Mouse (Mus musculus) cortical plate, adult 2 months (tissue): ENCODE data around the gene Gm5134.

Experiments
- CTCF ChIP-seq: fragments of 200-500 bp; IDR thresholded peaks from 2 replicates; pipeline ENCODE4 v1.5.1; 2011; ENCODE audit warnings: mild to moderate bottlenecking, control low read depth, low read length; ENCODE audit not compliant: insufficient read depth; ENCODE audit errors: extremely low read depth
- POLR2A ChIP-seq: fragments of 200-500 bp; IDR thresholded peaks from 2 replicates; pipeline ENCODE4 v1.6.1; 2011; ENCODE audit warnings: mild to moderate bottlenecking, low read length, control low read depth; ENCODE audit not compliant: insufficient read depth; ENCODE audit errors: extremely low read depth

DNA sequence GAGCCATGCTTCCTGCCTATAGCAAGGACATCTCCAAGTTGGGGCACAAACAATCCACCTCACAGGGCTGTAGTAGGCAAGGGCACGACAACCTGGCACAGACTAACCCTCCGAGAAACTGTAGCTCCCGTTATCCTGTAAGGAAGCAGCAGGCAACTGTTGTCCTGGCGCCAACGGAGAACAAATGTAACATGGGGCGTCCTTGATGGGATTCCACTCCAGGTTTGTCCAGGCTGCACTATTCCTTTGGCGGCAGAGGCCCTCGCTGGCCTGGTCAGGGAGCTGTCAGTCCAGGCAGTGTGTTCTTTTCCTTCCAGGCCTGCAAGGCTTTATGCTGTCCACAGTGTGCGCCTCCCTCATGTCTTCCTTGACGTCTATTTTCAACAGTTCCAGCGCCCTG, 41.1 kb downstream of the Gm5134 start:
- TF ChIP-seq CTCF (no peak), POLR2A (no peak)
